Mouse (Mus musculus) forebrain, embryonic 12.5 days (tissue): Measurements from ENCODE around the gene 1700029P11Rik. TPM values are rescaled to one million over a fixed set of nuclear protein-coding genes. Genes with fewer than 3 reads are reported as not detected.

Source experiments
- ATAC-seq: fragments of 200-750 bp; cut with Nextera tagmentation; 2 replicates; pipeline ENCODE4 v1.8.0; 2017; ENCODE audit warnings: moderate TSS enrichment; ENCODE audit not compliant: low FRiP score
- H3K27ac ChIP-seq: fragments of 300-500 bp; sonication (generic); 2 replicates; pipeline ENCODE4 v1.5.1; 2016; ENCODE audit warnings: mild to moderate bottlenecking
- H3K27me3 ChIP-seq: fragments of 300-500 bp; sonication (generic); 2 replicates; pipeline ENCODE4 v1.6.1; 2016; ENCODE audit warnings: mild to moderate bottlenecking
- H3K36me3 ChIP-seq: fragments of 300-500 bp; sonication (generic); replicated peaks from 2 replicates; pipeline ENCODE4 v1.6.1; 2016; ENCODE audit warnings: mild to moderate bottlenecking
- H3K4me1 ChIP-seq: fragments of 300-500 bp; sonication (generic); 2 replicates; pipeline ENCODE4 v1.6.1; 2016
- H3K4me2 ChIP-seq: fragments of 300-500 bp; sonication (generic); 2 replicates; pipeline ENCODE4 v1.6.1; 2016; ENCODE audit warnings: mild to moderate bottlenecking, moderate library complexity
- H3K4me3 ChIP-seq: fragments of 300-500 bp; sonication (generic); replicated peaks from 2 replicates; pipeline ENCODE4 v1.5.1; 2016; ENCODE audit warnings: mild to moderate bottlenecking
- H3K9ac ChIP-seq: fragments of 300-500 bp; sonication (generic); 2 replicates; pipeline ENCODE4 v1.6.1; 2016; ENCODE audit warnings: mild to moderate bottlenecking
- H3K9me3 ChIP-seq: fragments of 300-500 bp; sonication (generic); 2 replicates; pipeline ENCODE4 v1.6.1; 2016
- WGBS: fragments of 180-500 bp; shearing (Covaris S2); methylation state at CpG from one replicate; pipeline ENCODE4 v1.1.7; 2016; 5-methylcytosine and 5-hydroxymethylcytosine counted together
- polyA plus RNA-seq: library from polyadenylated mRNA; unstranded; fragments of >200 nt; fragmentation: Nextera tagmentation; extraction: Ambion mirVana; gene quantifications from 2 replicates; pipeline ENCODE4 v1.2.1, GENCODE M21; 2016

The 1700029P11Rik gene
- polyA plus RNA-seq, 1 experiment from 2014 or later: not detected

- no peak overlapping the region; the same call in 1 of the 2 replicates for H3K4me2 ChIP-seq
- 45% methylated on average over 2 of the region's 2 CpGs for WGBS
- H3K9me3 ChIP-seq: no peaks in the 10 kb centered on the region
- no peak overlapping the region for H3K9ac ChIP-seq
- peak overlapping the region; percentile 77 for H3K27ac ChIP-seq
- no peak overlapping the region for H3K4me3 ChIP-seq
- no peaks in the 10 kb centered on the region for H3K36me3 ChIP-seq
- peaks cover 18% of the 10 kb centered on the region for H3K4me1 ChIP-seq
- no peaks in the 10 kb centered on the region for H3K27me3 ChIP-seq
- ATAC-seq: no peak
Measured at GRCm38 (mm10) chr15:81985267-81986161, 5.2 kb downstream of the 1700029P11Rik start.

DNA sequence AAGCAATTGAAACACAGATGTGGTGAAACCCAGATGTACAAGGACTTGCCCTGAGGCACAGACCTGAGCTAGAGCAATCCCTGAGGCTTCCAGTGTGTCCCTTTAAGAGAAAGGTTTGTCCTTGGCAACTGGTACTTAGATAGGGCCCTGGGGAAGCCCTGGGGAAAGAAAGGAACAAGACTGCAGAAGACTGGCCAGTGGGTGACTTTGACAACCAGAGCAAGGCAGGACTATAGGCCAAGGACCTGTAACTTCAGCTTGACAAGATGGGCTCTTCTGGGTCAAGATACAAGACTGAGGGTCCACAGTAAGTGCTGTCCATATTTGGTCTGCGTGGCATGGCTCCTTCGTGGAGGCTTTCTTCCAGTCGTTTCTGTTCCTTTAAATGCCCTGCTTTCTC, 7.3 kb downstream of the 1700029P11Rik start, which contains the start of gene Xrcc6:
Gene Xrcc6, plus strand, starts transcription at position 190 of the 400 bp plus-strand sequence.
- no peak within 1 kb of the TSS for H3K9ac ChIP-seq
- no peak within 1 kb of the TSS for H3K27ac ChIP-seq
- 81% methylated on average over 3 of the region's 3 CpGs for WGBS
- no peak for ATAC-seq
- H3K4me2 ChIP-seq: no peak within 1 kb of the TSS
- H3K4me1 ChIP-seq: peaks cover 18% of the 10 kb centered on the region
- H3K27me3 ChIP-seq: no peaks in the 10 kb centered on the region
- H3K36me3 ChIP-seq: no peaks in the 10 kb centered on the region
- no peaks in the 10 kb centered on the region for H3K9me3 ChIP-seq
- H3K4me3 ChIP-seq: no peak within 1 kb of the TSS

- Histone ChIP-seq H3K9me3 (no peaks in the 10 kb centered on the region), H3K27ac (0 out of 2 replicates have a peak overlapping the region, but pooled peaks have one; percentile 8), H3K4me1 (peaks cover 18% of the 10 kb centered on the region), H3K27me3 (no peaks in the 10 kb centered on the region), H3K4me3 (no peak overlapping the region), H3K4me2 (no peak overlapping the region), H3K36me3 (peaks cover 14% of the 10 kb centered on the region), H3K9ac (no peak overlapping the region)
- WGBS: 43% methylated on average over 11 of the region's 11 CpGs
- ATAC-seq: peak; percentile 70; the same call in 1 of the 2 replicates
Measured at GRCm38 (mm10) chr15:81989371-81990062, 9.2 kb downstream of the 1700029P11Rik start.

GRCm38 (mm10) chr15:81990549-81990948, 10.2 kb downstream of the 1700029P11Rik start:
- Histone ChIP-seq H3K27ac (no peak overlapping the region), H3K9me3 (no peaks in the 10 kb centered on the region), H3K27me3 (no peaks in the 10 kb centered on the region), H3K9ac (peak overlapping the region; percentile 2; the same call in 1 of the 2 replicates), H3K4me3 (no peak overlapping the region), H3K4me2 (no peak overlapping the region), H3K36me3 (peaks cover 24% of the 10 kb centered on the region), H3K4me1 (peaks cover 10% of the 10 kb centered on the region)
- 63% methylated on average over 7 of the region's 7 CpGs for WGBS
- ATAC-seq: no peak

GRCm38 (mm10) chr15:81993992-81994391, 13.7 kb downstream of the 1700029P11Rik start:
- Histone ChIP-seq H3K4me1 (peaks cover 5% of the 10 kb centered on the region), H3K4me2 (no peak overlapping the region), H3K9ac (no peak overlapping the region), H3K27ac (no peak overlapping the region), H3K36me3 (peaks cover 56% of the 10 kb centered on the region), H3K9me3 (no peaks in the 10 kb centered on the region), H3K4me3 (no peak overlapping the region), H3K27me3 (no peaks in the 10 kb centered on the region)
- ATAC-seq: no peak
- WGBS: 93% methylated on average over 6 of the region's 6 CpGs

DNA sequence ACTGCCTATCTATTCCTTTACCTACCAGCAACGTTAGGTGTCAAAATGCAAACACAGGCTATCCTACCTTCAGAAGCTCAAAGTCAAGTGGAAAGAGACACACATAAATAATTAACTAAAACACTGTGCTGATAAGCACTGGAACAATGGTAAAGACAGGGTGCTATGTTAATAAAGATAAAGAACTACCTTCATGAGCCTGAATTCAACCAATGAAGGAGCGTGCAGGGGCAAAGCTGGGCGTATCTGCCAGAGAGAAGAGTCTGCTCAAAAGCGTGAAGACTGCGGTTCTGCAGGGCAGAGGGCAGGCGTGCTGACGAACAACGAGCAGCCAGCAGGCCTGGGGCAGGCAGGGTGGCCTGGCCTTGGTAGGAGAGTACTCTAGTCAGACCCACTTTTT, 23.9 kb downstream of the 1700029P11Rik start:
- H3K27me3 ChIP-seq: no peaks in the 10 kb centered on the region
- H3K36me3 ChIP-seq: peaks cover 31% of the 10 kb centered on the region
- no peak for ATAC-seq
- H3K27ac ChIP-seq: no peak overlapping the region
- 90% methylated on average over 8 of the region's 8 CpGs for WGBS
- no peak overlapping the region for H3K4me2 ChIP-seq
- no peak overlapping the region for H3K4me3 ChIP-seq
- H3K4me1 ChIP-seq: no peaks in the 10 kb centered on the region
- H3K9me3 ChIP-seq: no peaks in the 10 kb centered on the region
- H3K9ac ChIP-seq: no peak overlapping the region

GRCm38 (mm10) chr15:82011947-82012346, 31.6 kb downstream of the 1700029P11Rik start:
- no peak overlapping the region for H3K4me2 ChIP-seq
- H3K27ac ChIP-seq: no peak overlapping the region
- H3K4me3 ChIP-seq: no peak overlapping the region
- H3K9me3 ChIP-seq: no peaks in the 10 kb centered on the region
- peaks cover 21% of the 10 kb centered on the region for H3K4me1 ChIP-seq
- H3K36me3 ChIP-seq: 0 out of 2 replicates have a peak, but pooled peaks cover 5% of the 10 kb centered on the region
- H3K27me3 ChIP-seq: no peaks in the 10 kb centered on the region
- no peak for ATAC-seq
- no peak overlapping the region for H3K9ac ChIP-seq
- WGBS: 89% methylated on average over 6 of the region's 6 CpGs

GRCm38 (mm10) chr15:82014745-82015391, 34.5 kb downstream of the 1700029P11Rik start:
- WGBS: 16% methylated on average over 9 of the region's 9 CpGs
- Histone ChIP-seq H3K9ac (peak overlapping the region; percentile 94), H3K27ac (no peak overlapping the region), H3K36me3 (peaks cover 15% of the 10 kb centered on the region), H3K9me3 (no peaks in the 10 kb centered on the region), H3K4me2 (peak overlapping the region; percentile 94), H3K4me1 (peaks cover 22% of the 10 kb centered on the region), H3K4me3 (peak overlapping the region; percentile 92), H3K27me3 (no peaks in the 10 kb centered on the region)
- no peak for ATAC-seq

- Histone ChIP-seq H3K4me3 (peak overlapping the region; percentile 92), H3K9ac (peak overlapping the region; percentile 94), H3K4me1 (peaks cover 22% of the 10 kb centered on the region), H3K36me3 (peaks cover 18% of the 10 kb centered on the region), H3K27me3 (no peaks in the 10 kb centered on the region), H3K27ac (peak overlapping the region; percentile 74), H3K4me2 (peak overlapping the region; percentile 94), H3K9me3 (no peaks in the 10 kb centered on the region)
- WGBS: under 1% methylated on average over 39 of the region's 39 CpGs
- no peak for ATAC-seq
Measured at GRCm38 (mm10) chr15:82015392-82016100, 35.2 kb downstream of the 1700029P11Rik start.

- Histone ChIP-seq H3K27me3 (no peaks in the 10 kb centered on the region), H3K36me3 (peaks cover 18% of the 10 kb centered on the region), H3K4me1 (peaks cover 22% of the 10 kb centered on the region), H3K27ac (peak overlapping the region; percentile 74), H3K9ac (peak overlapping the region; percentile 94), H3K9me3 (no peaks in the 10 kb centered on the region), H3K4me2 (peak overlapping the region; percentile 94), H3K4me3 (peak overlapping the region; percentile 92)
- ATAC-seq: peak; percentile 97
- WGBS: under 1% methylated on average over 53 of the region's 53 CpGs
Measured at GRCm38 (mm10) chr15:82016101-82016808, 35.9 kb downstream of the 1700029P11Rik start.

- Histone ChIP-seq H3K27ac (peak overlapping the region; percentile 70), H3K36me3 (peaks cover 18% of the 10 kb centered on the region), H3K4me3 (peak overlapping the region; percentile 92), H3K9ac (peak overlapping the region; percentile 94), H3K4me1 (peaks cover 22% of the 10 kb centered on the region), H3K4me2 (peak overlapping the region; percentile 94), H3K27me3 (no peaks in the 10 kb centered on the region), H3K9me3 (no peaks in the 10 kb centered on the region)
- 20% methylated on average over 6 of the region's 6 CpGs for WGBS
- ATAC-seq: no peak
Measured at GRCm38 (mm10) chr15:82016830-82017229, 36.5 kb downstream of the 1700029P11Rik start.
